Mouse (Mus musculus) lung, postnatal 0 days (tissue): ENCODE measurements around the gene Ctc1.

Experiments used
- CTCF ChIP-seq: IDR thresholded peaks from 2 replicates; pipeline ENCODE4 v1.5.1; 2016; ENCODE audit warnings: antibody characterized with exemption, mild to moderate bottlenecking
- EP300 ChIP-seq: IDR thresholded peaks from 2 replicates; pipeline ENCODE4 v1.6.1; 2016; ENCODE audit warnings: antibody characterized with exemption, mild to moderate bottlenecking, control low read depth

DNA sequence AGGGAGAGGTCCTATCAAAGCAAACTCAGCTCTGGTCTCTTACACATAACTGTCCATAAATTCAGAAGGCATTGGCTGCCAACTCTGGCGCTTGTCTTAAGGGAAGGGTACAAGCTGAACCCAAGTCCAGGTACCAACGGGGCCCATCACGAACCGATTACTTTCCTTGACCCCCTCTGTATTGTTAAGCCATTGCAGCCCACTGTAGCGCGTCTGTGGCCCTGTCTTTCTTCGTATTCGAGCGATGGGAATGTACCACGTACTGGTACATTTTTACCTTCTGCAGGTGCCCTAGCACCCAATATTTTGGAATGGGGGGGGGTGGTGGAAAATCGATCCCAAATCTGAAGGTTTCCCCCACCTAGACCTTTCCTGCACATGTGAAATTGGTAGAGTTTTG is 56.5 kb downstream of the Ctc1 start:
- TF ChIP-seq EP300, result no peak
- no peak for TF ChIP-seq CTCF
